Mouse (Mus musculus): ENCODE measurements around the gene Gp9. TPM values are rescaled to one million over a fixed set of nuclear protein-coding genes. Genes with fewer than 3 reads are reported as not detected.

Gene Gp9
- polyA plus RNA-seq, 1 experiment from 2014 or later, result 0.46 TPM

- ATAC-seq (replicated peaks), result no peak
- WGBS, result 89% methylated on average over 4 of the region's 4 CpGs
- H3K27ac ChIP-seq (replicated peaks), result no peak overlapping the region
- H3K27me3 ChIP-seq, result no peaks in the 10 kb centered on the region
- H3K4me2 ChIP-seq (replicated peaks), result no peak overlapping the region
- no peak overlapping the region for H3K4me3 ChIP-seq
- H3K9ac ChIP-seq (replicated peaks), result no peak overlapping the region
- H3K36me3 ChIP-seq, result no peaks in the 10 kb centered on the region
- peaks cover 17% of the 10 kb centered on the region for H3K4me1 ChIP-seq
- H3K9me3 ChIP-seq, result no peaks in the 10 kb centered on the region
These were observed 30.0 kb downstream of the Gp9 start for GRCm38 (mm10) chr6:87807735-87808440.

- Histone ChIP-seq H3K4me1 (peaks cover 17% of the 10 kb centered on the region), H3K9me3 (no peaks in the 10 kb centered on the region), H3K36me3 (no peaks in the 10 kb centered on the region; the same call in 1 of the 2 replicates), H3K27ac (replicated peaks) (no peak overlapping the region), H3K9ac (replicated peaks) (no peak overlapping the region), H3K27me3 (no peaks in the 10 kb centered on the region), H3K4me3 (no peak overlapping the region), H3K4me2 (replicated peaks) (no peak overlapping the region)
- 69% methylated on average over 3 of the region's 3 CpGs for WGBS
- no peak for ATAC-seq (replicated peaks)
These were observed 30.6 kb downstream of the Gp9 start for GRCm38 (mm10) chr6:87808521-87808920.

- Histone ChIP-seq H3K9me3 (no peaks in the 10 kb centered on the region), H3K4me3 (no peak overlapping the region), H3K27me3 (no peaks in the 10 kb centered on the region), H3K27ac (replicated peaks) (no peak overlapping the region), H3K4me2 (replicated peaks) (no peak overlapping the region), H3K36me3 (peaks cover 4% of the 10 kb centered on the region; the same call in 1 of the 2 replicates), H3K9ac (replicated peaks) (no peak overlapping the region), H3K4me1 (peaks cover 17% of the 10 kb centered on the region)
- no peak for ATAC-seq (replicated peaks)
- WGBS, result 94% methylated on average over 2 of the region's 2 CpGs
These were observed 31.3 kb downstream of the Gp9 start for GRCm38 (mm10) chr6:87809144-87809543.

GRCm38 (mm10) chr6:87809651-87810161, 31.8 kb downstream of the Gp9 start:
- peaks cover 4% of the 10 kb centered on the region; the same call in 1 of the 2 replicates for H3K36me3 ChIP-seq
- H3K27ac ChIP-seq (replicated peaks), result no peak overlapping the region
- no peaks in the 10 kb centered on the region for H3K9me3 ChIP-seq
- ATAC-seq (replicated peaks), result no peak
- no peaks in the 10 kb centered on the region for H3K27me3 ChIP-seq
- peaks cover 17% of the 10 kb centered on the region for H3K4me1 ChIP-seq
- H3K4me2 ChIP-seq (replicated peaks), result no peak overlapping the region
- no peak overlapping the region for H3K4me3 ChIP-seq
- no peak overlapping the region for H3K9ac ChIP-seq (replicated peaks)
- 83% methylated on average over 6 of the region's 6 CpGs for WGBS

GRCm38 (mm10) chr6:87810311-87810710, 32.4 kb downstream of the Gp9 start:
- peak overlapping the region; percentile 93 for H3K4me2 ChIP-seq (replicated peaks)
- no peak overlapping the region for H3K27ac ChIP-seq (replicated peaks)
- ATAC-seq (replicated peaks), result no peak
- peaks cover 10% of the 10 kb centered on the region; the same call in 1 of the 2 replicates for H3K36me3 ChIP-seq
- no peak overlapping the region for H3K9ac ChIP-seq (replicated peaks)
- H3K27me3 ChIP-seq, result no peaks in the 10 kb centered on the region
- peaks cover 17% of the 10 kb centered on the region for H3K4me1 ChIP-seq
- H3K4me3 ChIP-seq, result peak overlapping the region; percentile 74
- no peaks in the 10 kb centered on the region for H3K9me3 ChIP-seq
- WGBS, result 40% methylated on average over 6 of the region's 6 CpGs

- Histone ChIP-seq H3K4me2 (replicated peaks) (peak overlapping the region; percentile 93), H3K9me3 (no peaks in the 10 kb centered on the region), H3K27ac (replicated peaks) (peak overlapping the region; percentile 19; the same call in 1 of the 2 replicates), H3K27me3 (no peaks in the 10 kb centered on the region), H3K36me3 (peaks cover 15% of the 10 kb centered on the region; the same call in 1 of the 2 replicates), H3K4me3 (peak overlapping the region; percentile 74), H3K4me1 (peaks cover 17% of the 10 kb centered on the region), H3K9ac (replicated peaks) (peak overlapping the region; percentile 69)
- WGBS, result under 1% methylated on average over 75 of the region's 77 CpGs
- peak; percentile 7; the same call in 1 of the 2 replicates for ATAC-seq (replicated peaks)
These were observed 33.1 kb downstream of the Gp9 start for GRCm38 (mm10) chr6:87810713-87811669.

GRCm38 (mm10) chr6:87811675-87812338, 33.9 kb downstream of the Gp9 start, which contains the start of gene Rab43:
Gene Rab43, minus strand, starts transcription at chr6:87812164.
- Histone ChIP-seq H3K4me1 (peaks cover 17% of the 10 kb centered on the region), H3K4me3 (peak within 1 kb of the TSS; percentile 74), H3K9me3 (no peaks in the 10 kb centered on the region), H3K9ac (replicated peaks) (peak within 1 kb of the TSS; percentile 69), H3K27me3 (no peaks in the 10 kb centered on the region), H3K4me2 (replicated peaks) (peak within 1 kb of the TSS; percentile 93), H3K36me3 (peaks cover 23% of the 10 kb centered on the region), H3K27ac (replicated peaks) (peak within 1 kb of the TSS; percentile 19; the same call in 1 of the 2 replicates)
- under 1% methylated on average over 39 of the region's 56 CpGs for WGBS
- peak; percentile 99 for ATAC-seq (replicated peaks)

GRCm38 (mm10) chr6:87812656-87813055, 34.8 kb downstream of the Gp9 start:
- H3K4me1 ChIP-seq, result peaks cover 17% of the 10 kb centered on the region
- H3K9ac ChIP-seq (replicated peaks), result peak overlapping the region; percentile 69; the same call in 1 of the 2 replicates
- H3K36me3 ChIP-seq, result peaks cover 30% of the 10 kb centered on the region
- no peak for ATAC-seq (replicated peaks)
- no peaks in the 10 kb centered on the region for H3K9me3 ChIP-seq
- H3K27ac ChIP-seq (replicated peaks), result no peak overlapping the region
- H3K4me3 ChIP-seq, result no peak overlapping the region
- H3K4me2 ChIP-seq (replicated peaks), result no peak overlapping the region
- 91% methylated on average over 1 of the region's 1 CpGs for WGBS
- no peaks in the 10 kb centered on the region for H3K27me3 ChIP-seq

- 90% methylated on average over 5 of the region's 5 CpGs for WGBS
- peaks cover 48% of the 10 kb centered on the region for H3K36me3 ChIP-seq
- no peak for ATAC-seq (replicated peaks)
These were observed 36.6 kb downstream of the Gp9 start for GRCm38 (mm10) chr6:87814486-87814885.

GRCm38 (mm10) chr6:87820366-87820765, 42.5 kb downstream of the Gp9 start:
- 96% methylated on average over 2 of the region's 2 CpGs for WGBS

More at GRCm38 (mm10) chr6:87814486-87814885, 36.6 kb downstream of the Gp9 start:
- H3K4me3 ChIP-seq, result no peak overlapping the region
- no peak overlapping the region for H3K27ac ChIP-seq (replicated peaks)
- no peaks in the 10 kb centered on the region for H3K27me3 ChIP-seq
- peaks cover 17% of the 10 kb centered on the region for H3K4me1 ChIP-seq
- no peak overlapping the region for H3K9ac ChIP-seq (replicated peaks)
- H3K9me3 ChIP-seq, result no peaks in the 10 kb centered on the region
- no peak overlapping the region for H3K4me2 ChIP-seq (replicated peaks)

More at GRCm38 (mm10) chr6:87820366-87820765, 42.5 kb downstream of the Gp9 start:
- Histone ChIP-seq H3K9me3 (no peaks in the 10 kb centered on the region), H3K4me2 (replicated peaks) (no peak overlapping the region), H3K36me3 (peaks cover 91% of the 10 kb centered on the region), H3K4me1 (no peaks in the 10 kb centered on the region), H3K27me3 (no peaks in the 10 kb centered on the region), H3K27ac (replicated peaks) (no peak overlapping the region), H3K4me3 (no peak overlapping the region), H3K9ac (replicated peaks) (no peak overlapping the region)
- ATAC-seq (replicated peaks), result no peak
